Mouse (Mus musculus) cerebellum, postnatal 4 days (tissue): ENCODE data around the gene Nol3.
A peak's percentile ranks its signal among the peaks of the same experiment; 100 is the strongest.
"Not testable (repeated sequence)": the region's sequence is repeated elsewhere in the genome, so short reads cannot be mapped to it uniquely, and the experiment has no call there.

Experiments used
- DNase-seq, 2 experiments: peaks; one replicate each; pipeline ENCODE4 v3.0.0; 2022; ENCODE audit warnings: low spot score in 2 of 2, mixed read lengths in 1 of 2

The Nol3 gene

DNA sequence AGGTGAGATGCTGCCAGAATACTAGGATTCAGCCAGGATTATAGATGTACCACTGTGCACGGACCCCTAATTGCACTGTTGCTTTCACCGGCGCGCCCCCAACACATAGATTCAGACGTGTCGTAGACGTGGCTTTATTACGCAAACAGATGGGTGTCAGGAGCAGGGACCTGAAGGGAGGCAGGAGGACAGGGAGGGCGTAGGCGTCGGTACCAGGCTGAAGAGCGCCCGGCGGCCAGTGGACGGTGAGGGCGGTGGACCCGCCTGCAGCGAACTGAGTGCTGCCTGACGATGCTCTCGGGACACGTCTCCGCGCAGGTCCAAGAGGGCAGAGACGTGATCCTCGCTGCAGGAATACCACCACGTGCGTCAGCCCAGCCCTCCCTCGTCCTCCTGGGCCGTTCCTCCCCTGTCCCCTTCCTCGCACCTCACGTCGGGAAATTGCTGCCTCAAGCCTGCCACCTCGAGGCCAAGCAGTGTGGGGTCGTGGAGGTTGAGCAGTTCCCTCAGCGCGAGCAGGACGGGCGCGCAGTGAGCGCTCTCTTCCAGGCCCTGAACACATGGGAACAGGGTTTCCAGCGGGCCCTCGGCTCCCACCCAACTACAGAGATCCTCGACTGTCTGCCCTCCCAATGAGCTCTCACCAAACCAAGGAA lies 14.0 kb downstream of the Nol3 start, which contains the start of gene 4931428F04Rik:
Gene 4931428F04Rik, minus strand, starts transcription at position 60 of the 656 bp plus-strand sequence.
- DNase-seq = peak in 1 of 2 experiments; percentile 64

DNA sequence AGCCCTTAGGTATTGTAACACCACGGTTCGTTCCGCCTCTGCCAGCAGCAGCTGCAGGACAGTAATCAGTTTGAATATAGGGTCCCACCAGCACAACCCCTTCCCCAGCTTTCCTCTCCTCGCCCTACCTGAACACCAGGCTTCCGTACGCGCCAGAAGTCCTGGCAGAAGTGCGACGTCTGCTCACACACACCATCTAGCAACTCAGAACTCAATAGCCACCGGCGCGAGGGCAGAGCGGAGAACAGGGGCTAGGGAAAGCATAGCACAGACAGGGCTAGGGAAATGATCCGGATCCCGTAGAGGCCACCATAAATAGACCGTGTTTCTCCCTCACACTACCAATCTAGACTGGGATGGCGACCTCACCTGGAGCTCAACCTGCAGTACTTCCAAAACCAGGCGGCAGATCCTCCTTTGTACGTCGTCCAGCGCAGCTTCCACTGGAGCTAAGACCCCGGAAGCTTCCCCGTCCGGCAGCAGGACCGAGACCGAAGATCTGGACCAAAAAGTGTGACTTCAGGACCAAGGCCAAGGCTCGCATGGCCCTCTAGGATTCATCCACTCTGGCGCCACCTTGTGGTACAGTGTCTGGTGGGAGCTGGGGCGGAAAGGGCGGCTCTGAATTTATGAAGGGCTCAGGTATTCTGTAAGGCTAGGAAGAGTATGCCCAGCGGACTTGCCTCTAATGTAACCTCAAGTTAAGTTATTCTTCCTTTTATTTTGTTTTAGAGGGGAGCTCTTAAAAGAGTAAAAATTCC lies 14.8 kb downstream of the Nol3 start:
- peak; percentile 81 to 92 for DNase-seq

DNA sequence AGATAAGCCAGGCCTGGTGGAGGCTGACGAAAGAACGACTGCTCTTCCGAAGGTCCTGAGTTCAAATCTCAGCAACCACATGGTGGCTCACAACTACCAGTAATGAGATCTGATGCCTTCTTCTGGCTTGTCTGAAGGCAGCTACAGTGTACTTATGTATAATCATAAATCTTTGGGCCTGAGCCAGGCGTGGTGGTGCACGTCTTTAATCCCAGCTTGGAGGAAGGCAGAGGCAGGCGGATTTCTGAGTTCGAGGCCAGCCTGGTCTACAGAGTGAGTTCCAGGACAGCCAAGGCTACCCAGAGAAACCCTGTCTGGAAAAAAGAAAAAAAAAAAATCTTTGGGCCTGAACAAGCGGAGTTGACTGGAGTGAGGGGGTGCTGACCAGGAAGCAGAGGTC lies 15.4 kb downstream of the Nol3 start:
- not testable (repeated sequence) for DNase-seq

DNA sequence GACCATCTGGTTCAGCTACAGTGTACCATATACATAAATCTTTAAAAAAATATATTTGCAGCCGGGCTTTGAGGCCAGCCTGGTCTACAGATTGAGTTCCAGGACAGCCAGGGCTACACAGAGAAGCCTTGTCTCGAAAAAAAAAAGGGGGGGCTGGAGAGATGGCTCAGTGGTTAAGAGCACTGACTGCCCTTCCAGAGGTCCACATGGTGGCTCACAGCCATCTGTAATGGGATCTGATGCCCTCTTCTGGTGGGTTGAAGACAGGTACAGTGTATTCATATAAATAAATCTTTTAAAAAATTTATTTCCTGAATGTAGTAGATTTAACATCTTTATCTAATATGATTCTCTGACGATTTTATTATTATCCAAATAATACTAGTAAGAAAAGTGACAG lies 15.9 kb downstream of the Nol3 start:
- not testable (repeated sequence) for DNase-seq

DNA sequence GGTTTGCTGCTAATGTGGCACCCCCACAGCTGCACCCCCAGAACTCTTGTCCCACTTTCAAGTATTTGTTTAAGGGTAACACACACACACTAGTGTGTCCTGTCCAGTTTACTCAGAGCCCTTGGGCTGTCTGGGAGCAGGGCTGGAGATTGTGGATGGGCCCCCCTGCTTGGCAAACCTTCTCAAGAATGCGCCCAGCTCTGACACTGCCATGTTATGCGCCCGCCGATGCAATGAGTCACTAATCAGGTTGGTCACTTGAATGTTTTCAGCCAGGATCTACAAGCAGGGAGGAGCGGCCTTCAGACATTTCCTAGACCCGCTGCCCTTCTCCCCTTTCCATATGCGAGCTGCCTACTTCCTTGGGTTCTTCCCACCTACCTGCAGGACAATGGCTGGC lies 16.5 kb downstream of the Nol3 start:
- DNase-seq = no peak

DNA sequence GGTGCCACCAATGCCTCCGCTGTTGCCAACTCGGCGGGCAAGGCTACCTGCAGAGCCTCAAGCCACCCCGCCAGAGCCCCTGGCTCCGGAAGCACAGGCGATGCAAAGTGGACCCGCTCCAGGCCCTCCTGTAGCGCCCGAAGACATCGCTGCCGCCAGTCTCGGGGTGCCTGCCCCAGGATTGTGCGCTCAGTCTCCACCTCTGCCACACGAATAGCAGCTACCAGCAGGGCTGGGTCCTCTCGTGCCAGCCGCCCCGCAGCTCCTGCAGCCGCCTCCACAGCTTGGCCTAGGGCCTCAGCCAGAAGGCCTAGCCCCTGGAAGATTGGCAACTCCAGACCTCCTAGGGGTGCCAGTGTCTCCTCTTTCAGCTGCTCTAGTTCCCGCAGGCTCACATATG lies 17.5 kb downstream of the Nol3 start:
- peak in 1 of 2 experiments; percentile 49 for DNase-seq

DNA sequence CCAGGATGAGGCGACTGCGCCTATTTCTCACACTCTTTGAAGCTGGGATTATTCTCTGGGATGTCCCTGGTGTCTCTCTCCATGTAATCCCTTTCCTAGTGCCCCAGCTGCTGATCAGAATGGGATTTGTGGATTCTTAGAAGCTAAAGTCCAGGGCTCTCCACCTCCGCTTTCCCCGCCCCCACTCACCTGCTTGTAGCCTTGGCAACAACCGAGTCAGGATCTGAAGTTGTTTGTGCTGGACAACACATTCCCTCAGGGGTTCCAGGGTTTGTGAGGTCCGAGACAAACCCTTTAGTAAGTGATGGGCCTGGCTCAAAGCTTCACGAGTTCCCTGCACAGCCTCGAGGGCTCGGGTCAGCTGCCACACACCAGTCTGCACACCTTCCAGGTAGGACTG lies 18.8 kb downstream of the Nol3 start:
- no peak for DNase-seq

DNA sequence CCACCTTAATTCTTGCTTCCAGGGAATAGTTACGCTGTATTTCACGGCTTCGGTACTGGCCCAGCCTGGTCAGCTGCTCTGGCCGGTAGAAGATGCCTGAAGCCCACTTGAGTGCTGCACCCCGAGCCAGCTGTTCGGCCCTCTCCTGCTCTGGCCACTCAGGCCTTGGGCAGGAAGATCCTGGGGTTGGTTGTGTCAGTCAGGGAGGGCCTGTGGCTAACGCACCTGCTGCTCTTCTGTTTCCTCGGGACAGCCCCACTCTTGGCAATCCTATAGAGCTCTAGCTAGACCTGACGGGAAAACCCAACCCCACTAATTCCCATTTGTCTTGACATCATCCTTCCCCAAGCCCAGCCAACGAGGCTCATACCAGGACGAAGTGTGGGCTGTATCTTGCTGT lies 19.3 kb downstream of the Nol3 start:
- DNase-seq = no peak

DNA sequence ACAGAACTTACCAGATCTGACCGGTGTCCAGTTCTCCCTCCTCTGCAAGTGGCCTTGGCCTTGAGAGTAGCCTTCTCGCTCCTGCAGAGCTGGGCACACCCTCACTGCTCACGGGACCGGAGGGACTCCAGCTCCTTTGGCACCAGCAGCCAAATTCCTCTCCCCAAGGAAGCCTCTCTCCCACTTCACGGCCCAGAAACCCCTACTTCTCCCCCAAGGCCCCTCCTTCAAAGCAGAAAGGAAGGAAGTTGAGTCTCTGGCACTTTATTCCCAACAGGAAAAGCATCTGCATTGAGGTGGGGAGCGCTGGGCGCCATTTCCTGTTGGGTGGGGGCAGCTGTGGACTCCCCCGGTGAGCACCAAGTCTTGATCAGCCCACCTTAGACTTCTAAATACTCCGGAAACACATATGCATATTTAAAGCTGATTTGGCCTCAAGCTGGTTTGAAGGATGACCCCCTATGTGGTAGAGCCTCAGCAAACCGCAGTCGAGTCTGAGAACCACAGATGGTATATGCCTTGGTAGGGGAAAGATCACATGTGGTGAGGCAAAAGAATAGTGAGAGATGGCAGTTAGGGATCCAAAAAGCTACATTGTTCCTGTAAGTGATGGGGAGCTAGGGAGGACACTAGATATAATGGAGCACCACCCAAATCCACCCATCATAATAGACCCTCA lies 20.1 kb downstream of the Nol3 start, which contains the start of gene Exoc3l:
Gene Exoc3l, minus strand, starts transcription at position 207 of the 679 bp plus-strand sequence.
- no peak for DNase-seq

DNA sequence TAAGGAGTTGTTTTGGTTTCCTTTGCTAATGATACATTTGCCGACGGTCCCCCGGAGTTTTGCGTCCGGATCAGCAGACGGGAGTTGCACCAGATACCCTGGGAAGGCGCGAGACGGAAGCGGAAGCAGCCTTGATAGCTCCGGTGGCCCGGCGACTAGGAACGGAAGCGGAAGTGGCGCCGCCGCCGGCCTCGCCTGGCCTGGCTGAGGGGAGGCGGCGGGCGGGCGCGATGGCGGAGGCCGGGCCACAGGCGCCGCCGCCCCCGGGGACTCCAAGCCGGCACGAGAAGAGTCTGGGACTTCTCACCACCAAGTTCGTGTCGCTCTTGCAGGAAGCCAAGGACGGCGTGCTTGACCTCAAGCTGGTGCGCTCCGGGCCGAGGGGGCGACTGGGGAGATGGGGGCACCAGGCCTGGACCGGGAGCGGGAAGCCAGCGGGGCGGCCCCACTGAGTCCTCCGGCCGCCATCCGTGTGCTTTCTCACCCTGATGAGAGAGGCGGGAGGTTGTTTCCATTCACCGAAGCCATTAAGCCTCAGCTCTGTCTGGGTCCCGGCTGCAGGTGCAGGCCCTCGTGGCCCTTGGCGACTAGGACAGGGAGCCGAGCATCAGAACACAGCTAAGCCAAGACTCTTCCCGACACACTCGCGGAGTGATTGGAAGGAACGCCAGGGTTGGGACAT lies 21.7 kb downstream of the Nol3 start, which contains the start of gene E2f4:
Gene E2f4, plus strand, starts transcription at position 153 of the 682 bp plus-strand sequence.
- peak; percentile 84 to 90 for DNase-seq

DNA sequence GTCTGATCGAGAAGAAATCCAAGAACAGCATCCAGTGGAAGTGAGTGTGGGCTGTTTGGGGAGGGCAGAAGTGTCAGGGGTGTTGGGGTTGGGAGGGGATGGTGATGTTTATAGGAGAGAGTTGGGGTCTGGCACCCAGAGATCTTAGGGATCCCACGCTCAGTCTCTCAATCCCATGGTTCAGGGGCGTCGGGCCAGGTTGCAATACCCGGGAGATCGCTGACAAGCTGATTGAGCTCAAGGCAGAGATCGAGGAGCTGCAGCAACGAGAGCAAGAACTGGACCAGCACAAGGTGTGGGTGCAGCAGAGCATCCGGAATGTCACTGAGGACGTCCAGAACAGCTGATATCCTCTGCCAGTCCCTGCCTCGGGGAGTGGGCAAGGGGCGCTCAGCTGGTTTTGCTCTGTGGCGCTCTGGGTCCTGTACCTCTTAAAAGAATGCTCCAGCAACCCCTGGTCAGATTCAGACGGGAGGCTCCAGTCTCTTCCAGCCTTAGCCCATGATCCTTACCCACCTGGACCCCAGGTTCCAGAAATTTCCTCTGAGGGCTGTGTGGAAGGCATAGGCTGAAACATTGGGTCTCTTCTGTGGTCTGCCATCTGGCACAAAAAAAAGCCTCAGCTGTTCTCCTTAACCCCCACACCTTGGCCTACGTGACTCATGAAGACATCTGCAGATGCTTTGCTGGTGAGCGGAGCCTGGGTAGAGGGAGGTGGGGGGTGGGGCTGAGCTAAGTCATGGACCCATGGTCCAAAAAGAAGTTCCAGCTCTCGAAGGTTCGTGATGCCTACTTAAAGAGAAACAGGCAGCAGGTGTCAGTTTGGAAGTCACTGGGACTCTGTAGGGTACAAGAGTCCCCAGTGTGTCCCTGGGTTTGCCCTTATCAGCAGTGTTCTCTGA lies 22.7 kb downstream of the Nol3 start:
- DNase-seq = no peak

DNA sequence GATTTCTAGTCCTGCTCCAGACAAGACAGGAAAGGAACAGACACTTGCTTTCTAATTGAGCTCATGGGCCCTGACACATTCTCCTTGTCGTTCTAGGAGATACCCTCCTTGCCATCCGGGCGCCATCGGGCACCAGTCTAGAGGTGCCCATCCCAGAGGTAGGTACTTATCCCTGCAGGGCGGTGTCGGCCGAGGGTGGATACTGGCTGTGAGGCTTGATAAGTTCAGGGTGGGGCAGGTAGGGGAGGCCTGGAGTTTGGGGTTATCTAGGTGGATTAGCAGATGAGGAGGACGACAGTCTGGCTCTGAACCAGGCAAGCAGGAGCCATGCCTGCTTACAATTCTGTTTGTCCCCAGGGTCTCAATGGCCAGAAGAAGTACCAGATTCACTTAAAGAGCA lies 24.0 kb downstream of the Nol3 start:
- no peak for DNase-seq

DNA sequence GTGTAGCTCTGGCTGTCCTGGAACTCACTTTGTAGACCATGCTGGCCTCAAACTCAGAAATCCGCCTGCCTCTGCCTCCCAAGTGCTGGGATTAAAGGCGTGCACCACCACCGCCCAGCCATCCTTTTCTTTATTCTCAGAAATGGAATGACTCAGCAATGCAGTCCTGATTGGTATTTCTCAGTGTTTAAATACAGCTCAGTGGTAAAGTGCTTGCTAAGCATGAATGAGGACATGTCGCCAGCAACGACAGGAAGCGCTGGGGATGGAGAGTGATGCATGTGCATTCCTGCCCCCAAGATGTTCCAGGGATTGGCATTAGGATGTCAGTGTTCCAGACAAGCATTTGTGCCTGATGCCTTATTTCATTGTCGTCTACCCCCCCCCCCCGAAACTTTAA lies 27.5 kb downstream of the Nol3 start:
- no peak for DNase-seq

DNA sequence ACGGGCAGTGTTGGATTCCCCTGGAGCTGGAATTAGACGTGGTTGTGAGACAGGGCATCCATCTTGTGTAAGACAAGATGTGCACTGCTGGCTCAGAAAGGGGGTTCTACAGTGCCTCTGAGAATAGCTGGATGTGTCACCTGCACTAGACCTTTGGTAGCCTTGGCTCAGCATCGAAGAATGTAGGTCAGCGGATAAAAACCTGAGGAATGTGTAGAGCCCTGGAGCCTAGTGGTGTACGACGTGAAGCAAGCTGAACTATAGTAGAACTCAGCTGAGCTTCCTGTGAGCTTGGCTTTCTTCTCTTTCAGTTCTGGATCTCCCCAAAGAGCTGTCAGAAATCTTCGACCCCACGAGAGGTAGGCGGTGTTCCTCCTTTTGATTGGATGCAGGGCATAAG lies 27.9 kb downstream of the Nol3 start:
- DNase-seq = no peak

DNA sequence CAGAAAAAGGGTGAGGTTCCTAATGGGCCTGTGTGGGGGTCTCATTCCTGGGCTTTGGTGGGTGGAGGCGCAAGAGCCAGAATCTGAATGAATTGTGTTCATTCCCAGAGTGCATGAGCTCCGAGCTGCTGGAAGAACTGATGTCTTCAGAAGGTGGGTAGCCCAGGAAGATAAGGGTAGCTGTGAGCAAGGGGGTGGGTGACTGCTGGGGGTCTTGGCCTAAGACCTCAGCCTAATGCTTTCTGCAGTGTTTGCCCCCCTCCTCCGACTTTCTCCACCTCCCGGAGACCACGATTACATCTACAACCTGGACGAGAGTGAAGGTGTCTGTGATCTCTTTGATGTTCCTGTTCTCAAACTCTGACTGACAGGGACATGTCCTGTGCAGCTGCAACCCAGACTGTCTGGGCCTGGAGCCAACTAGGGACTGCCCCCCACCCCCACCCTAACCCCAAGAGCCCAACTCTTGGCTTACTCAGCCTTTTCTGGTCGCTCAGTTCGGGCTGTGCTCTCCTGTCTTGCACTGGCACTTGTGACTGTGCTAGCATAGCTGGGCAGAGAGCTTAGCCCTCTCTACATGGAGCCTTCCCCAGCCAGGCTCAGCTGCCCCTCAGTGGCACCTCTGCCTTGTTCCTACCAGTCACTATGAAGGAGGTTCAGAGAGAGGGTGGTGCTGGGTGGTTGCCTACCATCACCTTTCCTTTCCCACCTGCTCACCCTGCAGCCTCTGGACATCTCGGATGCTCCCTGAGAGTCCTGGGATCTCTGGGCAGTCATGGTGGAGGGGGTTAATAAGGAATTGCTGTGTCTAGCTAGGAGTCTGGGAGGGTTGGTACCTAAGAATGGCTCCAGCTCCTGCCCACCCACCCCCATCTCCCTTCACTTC lies 28.6 kb downstream of the Nol3 start:
- no peak for DNase-seq

DNA sequence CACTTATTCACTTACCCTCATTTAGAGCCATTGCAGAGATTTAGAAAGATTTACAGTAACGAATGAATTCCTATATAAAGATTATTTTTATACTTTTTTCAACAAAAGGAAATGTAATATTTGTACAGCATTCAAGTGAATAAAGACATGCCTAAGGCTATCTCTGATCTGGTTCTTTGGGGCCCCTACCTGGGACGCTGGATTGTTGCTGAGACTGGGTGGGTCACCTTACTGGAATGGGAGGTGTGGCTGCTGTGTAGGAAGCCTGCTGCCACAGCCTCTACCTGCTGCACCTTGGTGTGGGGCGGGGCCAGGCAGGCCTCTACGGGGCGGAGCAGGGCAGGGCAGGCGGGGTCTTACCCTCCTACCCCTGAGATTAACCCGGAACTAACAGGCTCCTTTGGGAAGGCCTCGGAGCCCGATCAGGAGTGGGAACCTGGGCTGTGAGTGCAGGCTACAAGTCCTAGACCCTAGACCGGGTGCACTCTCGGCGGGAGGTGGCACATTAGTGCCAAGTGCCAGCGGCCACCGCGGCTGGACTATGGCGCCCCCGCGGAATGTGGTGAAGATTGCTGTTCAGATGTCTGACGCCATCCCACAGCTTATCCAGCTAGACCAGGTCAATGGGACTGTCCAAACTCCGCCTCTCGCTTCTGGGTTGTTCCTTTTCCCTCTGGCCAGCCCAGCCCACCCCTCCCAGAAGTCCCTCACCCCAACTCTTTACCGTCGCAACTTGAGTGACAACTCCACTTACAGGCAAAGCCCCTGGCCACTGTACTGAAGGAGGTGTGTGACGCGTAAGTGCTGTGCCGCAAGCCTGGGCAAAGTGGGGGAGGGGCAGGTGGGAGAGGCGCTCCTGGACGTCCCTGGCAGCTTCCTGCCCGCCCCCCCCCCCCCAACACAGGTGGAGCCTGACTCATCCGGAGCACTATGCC lies 29.5 kb downstream of the Nol3 start, which contains the start of gene Elmo3:
Gene Elmo3, plus strand, starts transcription at position 391 of the 935 bp plus-strand sequence.
- peak in 1 of 2 experiments; percentile 57 for DNase-seq

DNA sequence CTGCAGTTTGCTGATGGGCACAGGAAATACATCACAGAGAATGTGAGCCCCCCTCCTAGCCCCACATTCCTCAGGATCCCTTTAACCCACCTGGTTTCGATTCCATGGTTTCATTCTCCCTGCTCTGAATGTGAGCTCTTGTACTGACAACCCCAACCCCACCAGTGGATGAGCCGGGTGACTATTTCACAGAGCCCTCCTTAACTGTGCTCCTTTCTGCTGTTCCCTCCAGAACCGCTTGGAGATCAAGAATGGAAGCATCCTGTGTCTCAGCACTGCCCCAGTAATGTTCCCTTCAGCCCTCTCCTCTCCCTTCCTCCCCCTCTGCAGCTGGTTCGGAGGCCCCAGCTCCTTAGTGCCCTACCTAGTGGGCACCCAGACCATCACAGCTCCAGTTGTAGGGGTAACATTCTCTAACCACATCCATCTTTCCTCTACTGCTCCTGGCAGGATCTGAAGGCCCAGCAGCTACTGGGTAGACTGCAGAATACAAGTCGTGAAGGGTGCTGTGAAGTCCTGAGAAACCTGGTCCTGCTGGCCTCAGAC lies 30.3 kb downstream of the Nol3 start:
- DNase-seq = no peak

DNA sequence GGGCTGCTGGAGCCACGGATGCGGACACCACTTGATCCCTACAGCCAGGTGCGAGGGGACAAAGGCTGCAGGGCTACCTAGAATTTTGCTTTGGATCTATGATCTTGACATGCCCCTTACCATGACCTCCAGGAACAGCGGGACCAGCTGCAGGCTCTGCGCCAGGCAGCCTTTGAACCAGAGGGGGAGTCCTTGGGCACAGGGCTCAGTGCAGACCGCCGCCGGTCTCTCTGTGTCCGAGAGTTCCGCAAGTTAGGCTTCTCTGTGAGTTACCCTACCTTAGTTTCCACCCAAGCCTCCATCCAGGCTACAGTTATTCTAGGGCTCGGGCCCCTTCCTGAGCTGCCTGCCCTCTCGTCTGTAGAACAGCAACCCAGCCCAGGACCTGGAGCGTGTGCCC lies 31.7 kb downstream of the Nol3 start:
- no peak for DNase-seq
